Mouse (Mus musculus) left cerebral cortex, postnatal 25 days (tissue): ENCODE measurements around the gene Prtn3. TPM values are rescaled to one million over a fixed set of nuclear protein-coding genes. Genes with fewer than 3 reads are reported as not detected.

Experiments used
- DNase-seq, 2 experiments: peaks; one replicate each; pipeline ENCODE4 v3.0.0; 2022; ENCODE audit warnings: low spot score in 2 of 2, mixed read lengths in 1 of 2
- intact Hi-C: fragments of 180-260 bp; cut with DNase I; formaldehyde crosslinking; loops from one replicate; pipeline ENCODE4 v1.15.1; 2025
- total RNA-seq, 2 experiments: library from RNA; stranded (reverse); gene quantifications; 2 replicates each; pipeline ENCODE4 v1.2.3; 2021

Gene Prtn3
- total RNA-seq, 2 experiments from 2014 or later: 1.4 to 2.4 TPM

DNA sequence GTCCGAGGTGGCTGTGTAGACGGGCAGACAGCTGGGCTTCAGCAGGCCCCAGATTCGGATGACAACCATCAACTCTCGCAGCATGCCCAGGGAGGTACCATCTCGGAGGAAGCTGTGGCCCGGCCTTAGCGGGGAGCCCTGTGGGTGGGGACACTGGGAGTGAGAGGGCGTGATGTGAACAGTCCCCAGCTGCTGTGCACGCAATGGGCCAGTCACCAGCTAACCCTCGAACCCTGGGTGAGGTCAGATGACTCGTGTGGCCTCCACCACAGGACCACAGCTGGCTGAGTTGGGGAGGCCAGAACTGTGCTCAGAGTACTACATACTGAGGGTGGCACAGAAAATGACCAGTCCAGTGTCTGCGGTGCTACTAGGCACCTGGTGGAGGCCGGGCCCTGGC, 22.5 kb downstream of the Prtn3 start:
- intact Hi-C loops: no loop called here
- DNase-seq: no peak

DNA sequence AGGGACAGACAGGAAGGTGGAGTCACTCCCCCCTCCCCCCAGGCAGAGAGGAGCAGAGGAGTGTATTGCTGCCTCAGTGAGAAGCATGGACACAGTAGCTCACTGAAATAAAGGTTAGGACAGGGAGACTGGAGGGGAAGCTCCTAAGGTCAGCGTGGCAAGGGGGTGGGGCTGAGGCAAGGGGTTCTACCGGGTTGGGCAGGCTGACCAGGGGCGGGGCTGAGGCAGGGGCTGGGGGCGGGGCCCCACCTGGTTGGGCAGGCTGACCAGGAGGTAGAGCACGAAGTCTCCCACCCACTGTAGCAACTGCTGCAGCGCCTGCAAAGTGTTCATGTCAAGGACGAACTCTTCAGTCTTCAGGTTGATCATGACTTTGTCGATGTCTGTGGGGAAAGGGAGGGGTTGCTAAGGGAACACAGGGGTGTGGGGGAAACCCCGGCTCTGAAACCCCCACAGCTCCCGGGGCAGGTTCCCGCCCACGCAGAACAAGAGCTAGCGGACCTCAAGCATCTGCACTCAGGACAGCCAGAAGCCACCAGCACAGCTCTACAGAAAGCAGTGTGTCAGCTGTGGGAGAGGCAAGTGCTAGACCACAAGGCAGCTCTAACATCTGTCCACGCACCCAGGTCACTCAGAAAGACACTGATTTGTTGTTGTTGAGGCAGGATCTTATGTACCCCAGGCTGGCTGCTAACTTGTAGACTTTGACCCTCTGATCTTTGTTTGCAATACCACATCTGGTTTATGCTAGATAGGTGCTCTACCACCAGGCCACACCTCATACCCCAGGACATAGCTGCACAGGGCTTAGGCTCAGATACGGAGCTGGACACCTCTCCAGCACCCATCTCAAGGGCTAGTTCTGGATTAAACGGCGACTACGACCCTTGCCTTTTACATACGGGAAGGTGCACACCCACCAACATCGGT, 23.3 kb downstream of the Prtn3 start:
- no peak for DNase-seq
- intact Hi-C loops: no loop called here

DNA sequence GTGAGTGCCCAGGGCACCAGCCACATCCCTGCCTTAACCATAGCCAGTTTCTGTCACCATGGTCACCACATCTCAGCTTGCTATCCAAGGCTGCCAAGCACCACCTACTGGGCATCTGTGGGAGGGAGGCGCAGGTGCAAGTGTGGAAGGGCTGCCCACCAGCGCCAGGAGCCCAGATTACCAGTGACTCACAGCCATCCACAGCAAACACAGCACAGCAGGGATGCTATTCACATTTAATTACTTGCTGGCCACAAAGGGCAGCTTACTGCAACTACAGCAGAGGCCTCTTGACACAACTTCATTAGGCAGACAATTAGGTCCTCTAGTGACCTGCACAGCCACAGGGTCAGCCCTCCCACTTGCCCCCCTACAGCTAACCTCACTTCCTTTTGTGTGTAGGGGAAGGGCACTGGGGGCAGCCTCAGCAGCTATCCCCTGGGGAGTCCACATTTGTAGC, 26.7 kb downstream of the Prtn3 start:
- peak; percentile 79 to 95 for DNase-seq
- intact Hi-C loops: no loop called here

DNA sequence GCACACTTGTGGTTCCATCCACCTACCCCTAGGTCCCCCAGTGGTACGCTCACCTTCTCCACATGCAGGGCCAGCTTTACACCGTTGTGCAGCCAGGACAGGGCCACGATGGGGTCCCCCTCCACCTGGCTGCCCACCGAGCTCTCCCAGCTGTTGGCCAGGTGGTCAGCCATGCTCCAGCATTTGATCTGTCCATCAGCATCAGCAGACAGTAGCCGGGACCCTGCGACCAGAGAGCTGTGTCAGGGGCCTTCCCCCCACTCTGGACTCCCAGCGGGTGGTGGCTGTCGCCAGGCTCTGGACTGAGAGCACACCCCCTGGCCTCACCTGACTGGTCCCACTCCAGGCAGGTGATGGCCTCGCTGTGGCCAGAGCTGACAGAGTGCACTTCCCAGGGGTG, 32.4 kb downstream of the Prtn3 start:
- intact Hi-C loops: no loop called here

DNA sequence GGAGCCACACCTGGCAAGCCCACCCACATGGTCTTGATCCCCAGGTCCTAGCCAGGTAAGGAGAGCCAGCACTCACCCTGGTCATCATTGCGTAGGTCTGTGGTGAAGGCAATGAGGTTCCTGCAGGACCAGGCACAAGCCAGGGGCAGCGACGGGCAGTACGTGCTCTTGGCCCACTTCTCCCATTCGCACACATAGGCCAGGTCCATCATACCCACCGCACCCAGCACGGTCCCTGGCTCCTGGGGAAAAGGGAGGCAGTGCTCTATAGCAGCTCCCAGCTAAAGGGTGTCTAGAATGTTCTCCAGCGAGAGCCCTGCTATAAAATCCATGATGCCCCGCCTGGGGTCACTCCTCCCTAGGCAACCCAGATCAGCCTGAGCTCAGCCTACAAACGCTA, 33.1 kb downstream of the Prtn3 start:
- DNase-seq: no peak
- intact Hi-C loops: no loop called here

More for the DNA sequence above, 32.4 kb downstream of the Prtn3 start:
- no peak for DNase-seq

DNA sequence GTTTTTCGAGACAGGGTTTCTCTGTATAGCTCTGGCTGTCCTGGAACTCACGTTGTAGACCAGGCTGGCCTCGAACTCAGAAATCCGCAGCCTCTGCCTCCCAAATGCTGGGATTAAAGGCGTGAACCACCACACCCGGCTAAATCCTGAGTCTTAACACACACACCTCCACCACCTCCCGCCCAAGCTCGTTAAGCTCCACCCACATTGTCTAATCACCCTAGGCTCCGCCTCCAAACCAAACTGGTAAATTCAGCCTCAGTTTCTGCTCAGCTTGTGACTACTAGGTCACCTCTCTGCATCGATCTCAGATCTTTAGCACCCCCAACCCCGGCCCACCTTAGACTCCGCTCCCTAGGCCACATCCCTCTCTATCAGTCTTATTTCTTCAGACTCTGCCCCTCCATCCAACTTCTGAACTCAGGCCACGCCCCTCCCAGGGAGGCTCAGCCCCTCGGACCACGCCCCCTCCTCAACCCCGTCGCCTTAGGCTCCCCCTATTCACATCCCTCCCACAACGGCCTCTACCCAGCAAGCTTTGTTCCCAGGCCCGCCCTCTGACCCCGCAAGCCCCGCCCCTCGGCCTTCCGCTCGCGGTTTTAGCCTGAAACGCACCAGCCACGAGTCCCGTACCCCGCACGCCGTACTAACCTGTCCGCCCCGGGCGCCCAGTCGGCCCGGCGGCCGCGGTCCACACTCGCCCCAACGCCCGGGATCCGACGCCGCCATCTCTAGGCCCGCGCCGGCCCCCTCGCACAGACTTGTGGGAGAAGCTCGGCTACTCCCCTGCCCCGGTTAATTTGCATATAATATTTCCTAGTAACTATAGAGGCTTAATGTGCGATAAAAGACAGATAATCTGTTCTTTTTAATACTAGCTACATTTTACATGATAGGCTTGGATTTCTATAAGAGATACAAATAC, 34.2 kb downstream of the Prtn3 start, which contains the start of gene Med16:
TSS of gene Med16 (minus strand) at position 757 of the 925 bp plus-strand sequence.
- intact Hi-C loops: no loop called here

DNA sequence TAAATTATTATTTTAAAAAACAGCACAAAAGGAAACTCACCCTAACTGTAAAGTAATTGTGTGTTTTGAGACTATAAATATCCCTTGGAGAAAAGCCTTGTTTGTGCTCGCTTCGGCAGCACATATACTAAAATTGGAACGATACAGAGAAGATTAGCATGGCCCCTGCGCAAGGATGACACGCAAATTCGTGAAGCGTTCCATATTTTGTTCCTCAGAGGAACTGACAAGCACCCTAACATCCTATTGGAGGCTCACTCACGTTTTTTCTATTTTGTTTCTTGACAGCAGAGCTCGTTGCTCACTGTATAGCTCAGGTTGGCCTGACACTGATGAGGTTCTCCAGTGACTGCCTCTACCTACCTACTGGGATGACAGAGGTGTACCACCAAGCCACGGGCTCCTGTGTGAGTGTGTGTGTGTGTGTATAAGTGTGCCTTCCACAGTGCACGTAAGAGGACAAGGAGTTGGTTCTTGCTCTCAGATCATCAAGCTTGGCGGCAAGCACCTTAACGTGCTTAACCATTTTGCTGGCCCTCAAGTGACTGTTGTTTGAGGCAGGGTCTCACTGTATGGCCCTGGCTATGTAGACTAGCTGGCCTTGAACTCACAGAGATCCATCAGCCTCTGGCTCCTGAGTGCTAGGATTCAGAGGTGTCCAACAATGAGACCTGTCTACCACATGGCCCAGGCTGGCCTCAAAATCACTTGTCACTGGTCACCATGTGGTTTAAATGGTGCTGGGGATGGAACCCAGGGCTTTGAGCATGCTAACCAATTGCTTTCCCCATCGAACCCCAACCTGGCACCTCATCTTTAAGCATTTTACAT, 35.0 kb downstream of the Prtn3 start:
- intact Hi-C loops: no loop called here
- DNase-seq: peak; percentile 56 to 87

More for the DNA sequence above, 34.2 kb downstream of the Prtn3 start, which contains the start of gene Med16:
- DNase-seq: peak; percentile 93 to 96

DNA sequence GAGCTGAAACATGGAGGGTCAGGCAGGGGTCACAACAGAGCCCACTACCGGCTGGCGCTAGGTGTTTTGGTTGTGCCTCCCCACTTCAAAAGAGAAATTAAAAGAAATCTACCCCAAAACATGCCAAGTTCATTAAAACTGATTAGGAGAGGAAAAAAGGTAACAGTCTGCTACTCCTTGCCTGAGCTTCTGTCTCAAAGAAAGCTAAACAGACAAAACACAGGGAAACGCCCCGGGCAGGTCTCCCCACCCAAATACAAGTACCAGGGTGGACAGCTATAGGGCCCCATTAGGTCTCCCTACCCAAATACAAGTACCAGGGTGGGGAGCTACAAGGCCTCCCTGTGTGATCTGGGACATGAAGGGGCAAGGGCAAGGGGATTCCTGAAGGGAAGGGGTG, 36.3 kb downstream of the Prtn3 start, which contains the start of gene Gm26602:
TSS of gene Gm26602 (plus strand) at position 301 of the 400 bp plus-strand sequence.
- no peak for DNase-seq
- intact Hi-C loops: no loop called here

DNA sequence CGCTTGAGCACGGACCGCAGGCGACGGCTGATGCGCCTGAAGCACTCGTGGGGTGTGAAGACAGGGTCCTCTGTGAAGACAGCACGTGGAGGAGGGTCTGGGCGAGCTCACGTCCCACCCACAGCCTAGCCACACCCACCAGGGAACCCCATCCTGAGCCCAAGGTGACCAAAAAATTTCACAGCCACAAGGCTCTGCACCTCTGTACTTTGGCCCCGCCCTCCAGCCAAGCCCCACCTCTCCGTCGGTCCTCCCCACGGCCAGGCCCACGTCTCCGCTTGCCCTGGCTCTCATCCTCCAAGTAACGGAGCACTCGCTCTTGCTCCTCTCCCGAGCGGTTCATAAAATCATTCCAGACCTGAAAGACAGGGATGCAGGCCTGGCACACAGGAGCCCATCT, 38.1 kb downstream of the Prtn3 start:
- intact Hi-C loops: no loop called here
- DNase-seq: no peak

DNA sequence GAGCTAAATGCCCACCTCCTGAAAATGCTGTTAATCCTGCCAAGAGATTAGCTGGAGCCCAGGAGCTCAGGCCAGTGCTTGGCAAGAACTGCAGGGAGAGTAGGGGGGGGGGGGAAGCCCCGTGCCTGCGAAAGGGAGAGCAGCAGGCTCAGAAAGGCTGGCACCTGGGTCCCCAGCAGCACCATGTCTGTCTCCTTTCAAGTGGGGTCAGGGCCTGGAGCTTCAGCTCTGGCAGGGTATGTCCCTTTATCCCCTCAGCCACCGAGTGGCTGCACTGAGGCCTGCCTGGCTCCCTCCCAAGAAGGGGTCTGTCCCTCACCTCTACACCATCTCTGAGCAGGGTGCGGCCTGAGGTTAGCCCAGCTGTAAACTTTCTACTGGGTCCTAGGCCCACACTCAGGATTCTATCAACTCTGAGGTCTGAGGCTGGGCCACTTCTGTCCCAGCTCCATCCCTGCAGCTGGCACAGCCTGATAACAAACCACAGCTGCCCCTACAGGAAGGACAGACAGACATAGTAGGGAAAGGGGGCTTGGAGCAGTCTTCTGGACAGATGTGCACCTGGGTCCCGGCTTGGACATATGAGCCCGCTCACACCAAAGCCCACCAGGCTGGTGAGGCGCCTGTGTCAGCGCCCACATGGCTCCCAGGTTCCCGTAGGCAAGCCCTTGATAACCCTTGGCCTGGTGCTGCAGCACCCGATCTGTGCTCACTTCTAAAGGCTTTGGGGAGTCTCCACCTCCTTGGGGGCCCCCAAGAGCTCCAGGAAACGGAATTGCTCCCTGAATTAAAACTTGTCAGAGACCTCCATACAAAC, 40.1 kb downstream of the Prtn3 start:
- no peak for DNase-seq
- intact Hi-C loops: no loop called here

DNA sequence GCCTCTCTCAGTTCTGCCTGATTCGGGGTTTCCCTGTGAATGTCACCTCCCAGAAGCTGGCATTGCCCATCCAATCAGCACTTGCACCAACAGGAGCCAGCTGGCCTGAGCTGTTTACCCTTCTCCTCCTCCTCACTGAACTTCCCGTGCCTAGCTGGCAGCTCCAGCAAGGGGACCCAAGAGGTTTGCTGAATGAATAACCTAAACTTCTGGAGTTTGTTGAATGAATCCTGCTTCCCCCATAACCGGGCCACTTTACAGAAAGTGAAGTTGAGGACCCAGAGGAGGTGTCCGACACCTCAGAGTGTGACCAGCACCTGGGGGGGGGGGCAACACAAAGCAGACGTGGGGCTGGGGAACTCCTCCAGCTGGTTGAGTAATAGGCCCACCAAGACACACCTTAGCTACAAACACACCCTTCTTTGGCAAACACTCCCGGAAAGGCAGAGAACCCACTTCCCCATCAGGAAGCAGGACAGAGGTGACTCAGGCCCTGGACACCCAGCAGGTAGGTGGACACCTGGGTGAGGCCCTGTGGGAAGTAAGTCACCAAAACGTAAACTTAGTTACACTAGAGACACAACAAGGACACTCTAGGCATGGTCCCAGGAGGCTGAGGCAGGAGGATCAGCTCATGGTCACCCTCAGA, 40.8 kb downstream of the Prtn3 start:
- DNase-seq: no peak
- intact Hi-C loops: no loop called here

DNA sequence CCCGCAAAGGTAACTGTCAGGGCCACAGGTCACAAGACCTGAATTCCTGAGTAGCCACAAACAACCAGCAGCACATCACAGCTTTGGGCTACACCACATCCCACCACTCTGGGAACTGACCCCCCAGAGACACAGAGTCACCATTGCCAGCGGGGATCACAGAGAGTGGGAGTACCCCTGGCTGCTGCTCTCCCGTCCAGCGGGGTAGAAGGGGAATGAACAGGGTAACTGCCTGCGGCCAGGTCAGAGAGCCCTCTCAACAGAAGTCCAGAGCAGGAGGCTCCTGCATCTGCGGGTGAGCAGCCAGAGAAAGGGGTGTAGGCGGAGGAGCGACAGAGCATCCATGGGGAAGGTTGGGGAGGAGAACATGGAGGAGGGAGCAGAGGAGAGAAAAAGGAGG, 41.8 kb downstream of the Prtn3 start:
- intact Hi-C loops: no loop called here
- DNase-seq: peak in 1 of 2 experiments; percentile 53

DNA sequence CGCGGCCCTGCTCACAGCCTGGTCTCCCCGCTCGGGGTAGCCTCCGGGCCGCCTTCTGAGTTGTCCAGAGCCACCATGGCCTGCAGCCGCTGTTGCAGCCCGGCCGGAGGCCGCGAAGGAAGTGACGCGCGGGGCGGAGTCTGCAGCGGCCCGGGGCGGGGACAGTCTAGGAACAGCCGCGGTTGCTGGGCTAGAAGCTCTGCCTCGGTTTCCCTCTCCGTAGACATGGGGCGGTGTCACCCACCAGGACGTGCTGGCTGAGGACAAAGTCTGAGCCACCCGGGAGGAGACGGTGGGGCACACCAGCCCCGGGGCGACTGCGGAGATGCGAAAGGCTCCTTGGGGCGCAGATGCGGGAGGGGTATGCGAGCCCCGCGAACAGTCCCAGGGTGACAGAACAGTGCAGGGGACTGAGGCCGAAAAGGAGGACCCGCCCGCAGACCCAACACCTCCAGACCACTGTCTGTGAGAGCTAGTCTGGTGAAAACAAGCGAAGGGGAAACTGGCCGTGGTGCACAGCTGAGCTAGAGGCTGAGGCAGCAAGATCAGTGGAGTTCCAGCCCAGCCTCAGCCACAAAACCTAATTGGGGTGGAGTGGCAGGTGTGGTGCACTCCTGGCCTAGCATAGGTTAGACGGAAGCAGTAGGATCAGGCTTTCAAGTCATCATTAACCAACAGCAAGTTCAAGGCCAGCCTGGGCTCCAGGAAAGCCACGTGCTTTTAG, 42.7 kb downstream of the Prtn3 start, which contains the start of gene Kiss1r:
TSS of gene Kiss1r (plus strand) at position 164 of the 724 bp plus-strand sequence.
- intact Hi-C loops: no loop called here
- peak; percentile 85 to 86 for DNase-seq

DNA sequence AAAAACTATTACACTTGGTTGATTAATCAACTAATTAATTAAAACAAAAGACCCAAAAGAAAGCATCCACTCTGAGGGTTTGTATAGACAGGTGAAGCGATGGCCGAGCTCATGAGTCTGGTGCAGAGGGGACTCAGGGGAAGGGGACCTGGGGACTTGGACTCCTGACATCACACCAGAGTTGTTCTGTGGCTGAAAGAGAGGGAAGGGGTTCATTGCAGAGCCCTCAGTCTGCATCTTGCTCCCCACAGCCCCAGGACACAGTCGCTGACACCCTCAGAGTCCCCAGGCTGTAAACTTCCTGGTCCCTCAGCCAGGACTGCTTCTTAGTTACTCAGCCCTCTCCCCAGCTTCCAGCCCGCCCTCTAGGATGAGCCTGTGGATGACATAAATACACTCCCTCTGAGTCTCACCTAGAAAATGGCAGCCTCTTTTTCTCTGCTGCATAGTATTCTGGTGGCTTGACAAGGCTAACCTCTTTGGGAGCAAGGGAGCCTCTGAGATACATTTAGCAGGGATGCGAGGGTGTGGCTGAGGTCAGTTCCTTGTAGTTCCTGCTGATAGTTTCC, 43.3 kb downstream of the Prtn3 start:
- no peak for DNase-seq
- intact Hi-C loops: no loop called here

DNA sequence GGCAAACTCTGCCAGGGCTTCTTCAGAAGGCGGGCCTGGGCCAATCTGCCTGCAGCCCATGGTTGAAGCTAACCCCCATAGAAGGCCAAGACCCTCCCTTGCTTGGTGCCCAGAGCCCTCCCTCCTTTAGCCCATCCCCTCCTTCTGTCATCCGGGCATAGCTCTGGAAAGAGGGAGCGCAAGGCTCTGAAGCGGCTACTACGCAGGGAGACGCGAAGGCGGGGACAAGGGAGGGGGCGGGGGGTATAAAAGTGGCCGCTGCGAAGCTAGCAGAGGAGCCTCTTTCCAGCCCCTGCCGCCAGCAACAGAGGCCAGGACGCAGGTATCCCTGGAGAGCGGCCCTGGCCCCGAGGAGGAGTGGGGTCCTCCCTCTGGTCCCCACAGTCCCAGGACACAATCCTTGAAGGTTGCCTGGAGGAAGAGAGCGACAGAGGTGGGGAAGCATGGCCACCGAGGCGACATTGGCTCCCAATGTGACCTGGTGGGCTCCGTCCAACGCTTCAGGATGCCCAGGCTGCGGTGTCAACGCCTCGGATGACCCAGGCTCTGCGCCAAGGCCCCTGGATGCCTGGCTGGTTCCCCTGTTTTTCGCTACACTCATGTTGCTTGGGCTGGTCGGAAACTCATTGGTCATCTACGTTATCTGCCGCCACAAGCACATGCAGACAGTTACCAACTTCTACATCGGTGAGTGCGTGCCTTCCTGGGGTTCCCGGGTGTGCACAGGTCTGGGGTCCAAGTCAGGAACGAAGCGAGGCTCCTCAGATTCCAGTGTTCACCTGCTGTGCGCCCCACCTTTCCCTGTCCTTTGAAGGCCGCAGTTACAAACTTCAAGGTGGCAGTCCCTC, 44.2 kb downstream of the Prtn3 start:
- DNase-seq: no peak
- intact Hi-C loops: no loop called here

DNA sequence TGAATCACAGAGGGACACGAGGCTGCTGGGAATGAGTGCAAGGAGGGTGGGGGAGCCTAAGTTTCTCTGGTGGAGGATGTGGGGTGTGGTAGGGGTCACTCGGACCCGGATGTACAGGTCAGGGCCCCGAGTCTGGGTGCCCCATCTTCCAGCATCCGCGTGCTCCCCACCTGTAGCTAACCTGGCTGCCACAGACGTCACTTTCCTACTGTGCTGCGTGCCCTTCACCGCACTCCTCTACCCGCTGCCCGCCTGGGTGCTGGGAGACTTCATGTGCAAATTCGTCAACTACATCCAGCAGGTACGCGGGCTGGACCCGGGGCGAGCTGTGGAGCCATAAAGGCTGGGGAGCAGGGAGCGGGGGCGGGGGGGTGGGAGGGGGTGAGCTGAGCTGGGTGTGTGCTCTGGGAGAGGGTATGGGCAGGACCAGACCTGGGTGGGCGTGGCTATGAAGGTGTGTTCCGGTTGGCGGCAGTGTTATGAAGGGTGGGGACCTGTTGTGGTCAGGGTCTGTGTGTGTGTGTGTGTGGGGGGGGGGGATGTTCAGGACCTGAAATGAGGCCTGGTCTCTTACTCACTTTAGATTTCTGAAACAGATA, 45.1 kb downstream of the Prtn3 start:
- DNase-seq: no peak
- intact Hi-C loops: no loop called here
